Mouse (Mus musculus) heart, postnatal 36 days (tissue): ENCODE results near the gene Fam19a2. TPM values are rescaled to one million over a fixed set of nuclear protein-coding genes. Genes with fewer than 3 reads are reported as not detected.

Source experiments
- DNase-seq, 2 experiments: peaks; one replicate each; pipeline ENCODE4 v3.0.0; 2021 to 2022
- intact Hi-C: fragments of 180-260 bp; cut with DNase I; formaldehyde crosslinking; loops from one replicate; pipeline ENCODE4 v1.15.1; 2025
- total RNA-seq, 2 experiments: library from RNA; stranded (reverse); gene quantifications; 2 replicates each; pipeline ENCODE4 v1.2.3; 2021

Gene Fam19a2
- total RNA-seq, 2 experiments from 2014 or later, result 0.08 TPM; not detected in 1

GRCm38 (mm10) chr10:123536143-123536542 lies 272.3 kb downstream of the Fam19a2 start:
- no peak for DNase-seq
- intact Hi-C loops, result no loop called here

- DNase-seq, result no peak
- intact Hi-C loops, result no loop called here
Measured at GRCm38 (mm10) chr10:123548391-123548790, 284.6 kb downstream of the Fam19a2 start.

- DNase-seq, result no peak
- intact Hi-C loops, result no loop called here
Measured at GRCm38 (mm10) chr10:123567677-123568076, 303.9 kb downstream of the Fam19a2 start.

GRCm38 (mm10) chr10:123570616-123571188 lies 306.9 kb downstream of the Fam19a2 start:
- intact Hi-C loops, result no loop called here
- DNase-seq, result no peak

GRCm38 (mm10) chr10:123572342-123573070 lies 308.7 kb downstream of the Fam19a2 start:
- DNase-seq, result no peak
- intact Hi-C loops, result no loop called here

- no peak for DNase-seq
- intact Hi-C loops, result no loop called here
Measured at GRCm38 (mm10) chr10:123577823-123578222, 314.0 kb downstream of the Fam19a2 start.

- no peak for DNase-seq
- intact Hi-C loops, result no loop called here
Measured at GRCm38 (mm10) chr10:123579012-123579411, 315.2 kb downstream of the Fam19a2 start.

- DNase-seq, result peak in 1 of 2 experiments; percentile 1
- intact Hi-C loops, result no loop called here
Measured at GRCm38 (mm10) chr10:123595043-123595442, 331.2 kb downstream of the Fam19a2 start.

- intact Hi-C loops, result no loop called here
- DNase-seq, result no peak
Measured at GRCm38 (mm10) chr10:123597059-123597458, 333.3 kb downstream of the Fam19a2 start.

- intact Hi-C loops, result no loop called here
- DNase-seq, result no peak
Measured at GRCm38 (mm10) chr10:123605671-123606070, 341.9 kb downstream of the Fam19a2 start.

- DNase-seq, result no peak
- intact Hi-C loops, result no loop called here
Measured at GRCm38 (mm10) chr10:123626691-123627090, 362.9 kb downstream of the Fam19a2 start.

- intact Hi-C loops, result no loop called here
- DNase-seq, result no peak
Measured at GRCm38 (mm10) chr10:123629248-123629744, 365.5 kb downstream of the Fam19a2 start.

GRCm38 (mm10) chr10:123632029-123632428 lies 368.2 kb downstream of the Fam19a2 start:
- intact Hi-C loops, result no loop called here
- no peak for DNase-seq

- no peak for DNase-seq
- intact Hi-C loops, result no loop called here
Measured at GRCm38 (mm10) chr10:123636655-123637054, 372.9 kb downstream of the Fam19a2 start.

- DNase-seq, result no peak
- intact Hi-C loops, result no loop called here
Measured at GRCm38 (mm10) chr10:123637496-123637895, 373.7 kb downstream of the Fam19a2 start.

- DNase-seq, result no peak
- intact Hi-C loops, result no loop called here
Measured at GRCm38 (mm10) chr10:123645568-123645967, 381.8 kb downstream of the Fam19a2 start.

- intact Hi-C loops, result no loop called here
- DNase-seq, result no peak
Measured at GRCm38 (mm10) chr10:123671208-123671607, 407.4 kb downstream of the Fam19a2 start.

- intact Hi-C loops, result no loop called here
- no peak for DNase-seq
Measured at GRCm38 (mm10) chr10:123678284-123678864, 414.6 kb downstream of the Fam19a2 start.

- DNase-seq, result no peak
- intact Hi-C loops, result no loop called here
Measured at GRCm38 (mm10) chr10:123682718-123683255, 419.0 kb downstream of the Fam19a2 start.

GRCm38 (mm10) chr10:123692186-123692925 lies 428.6 kb downstream of the Fam19a2 start:
- intact Hi-C loops, result no loop called here
- DNase-seq, result no peak

- intact Hi-C loops, result no loop called here
Measured at GRCm38 (mm10) chr10:123692926-123693224, 429.1 kb downstream of the Fam19a2 start.

More at GRCm38 (mm10) chr10:123692926-123693224, 429.1 kb downstream of the Fam19a2 start:
- DNase-seq, result no peak
